Mouse (Mus musculus) gastrocnemius, adult 8-10 months (tissue): ENCODE measurements around the gene Parp3. TPM values are rescaled to one million over a fixed set of nuclear protein-coding genes. Genes with fewer than 3 reads are reported as not detected.

Source experiments
- DNase-seq, 2 experiments: peaks; one replicate each; pipeline ENCODE4 v3.0.0; 2022; ENCODE audit warnings: low spot score in 2 of 2
- total RNA-seq, 4 experiments: library from RNA; stranded (reverse); gene quantifications; 2 replicates each; pipeline ENCODE4 v1.2.4; 2022

The Parp3 gene
- total RNA-seq, 4 experiments from 2014 or later: 61.1 to 71.7 (median 70.1) TPM

DNA sequence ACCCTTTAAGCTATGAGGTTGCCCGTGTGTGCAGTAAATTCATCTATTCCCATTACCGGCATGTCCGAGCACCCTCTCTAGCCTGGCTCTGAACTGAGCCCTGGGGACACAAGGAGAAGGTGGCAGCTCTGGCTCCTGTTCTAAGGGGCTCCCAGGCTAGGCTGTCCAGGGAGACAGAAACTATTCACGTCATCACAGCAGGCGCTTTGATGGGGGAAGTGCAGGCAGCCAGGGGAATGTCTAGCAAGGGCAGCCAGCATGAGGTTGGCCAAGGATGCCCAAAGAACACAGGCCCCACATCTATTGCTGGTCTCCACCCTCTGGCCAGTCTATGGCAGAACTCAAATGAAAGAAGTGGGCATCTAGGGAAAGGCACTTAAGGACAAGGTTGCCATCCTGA, 18.8 kb downstream of the Parp3 start:
- DNase-seq: no peak

DNA sequence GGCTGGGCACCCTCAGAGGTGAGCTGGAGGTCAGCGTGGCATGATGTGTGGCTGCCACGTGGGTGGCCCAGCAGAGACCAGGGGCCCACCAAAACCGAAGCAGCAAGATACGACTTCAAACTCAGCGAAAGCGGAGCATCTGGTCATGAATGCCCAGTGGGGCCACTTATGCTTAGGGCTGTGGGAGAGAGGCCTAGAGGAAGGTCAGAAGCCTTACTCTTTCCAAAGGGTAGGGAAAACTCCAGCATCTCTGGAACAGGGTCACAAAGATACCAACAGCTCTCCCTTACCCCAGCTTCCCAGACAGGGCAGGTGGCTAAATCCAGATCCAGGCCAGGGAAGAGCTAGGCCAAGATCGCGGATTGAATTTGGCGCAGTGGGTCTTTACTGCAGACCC, 19.6 kb downstream of the Parp3 start:
- DNase-seq: no peak

DNA sequence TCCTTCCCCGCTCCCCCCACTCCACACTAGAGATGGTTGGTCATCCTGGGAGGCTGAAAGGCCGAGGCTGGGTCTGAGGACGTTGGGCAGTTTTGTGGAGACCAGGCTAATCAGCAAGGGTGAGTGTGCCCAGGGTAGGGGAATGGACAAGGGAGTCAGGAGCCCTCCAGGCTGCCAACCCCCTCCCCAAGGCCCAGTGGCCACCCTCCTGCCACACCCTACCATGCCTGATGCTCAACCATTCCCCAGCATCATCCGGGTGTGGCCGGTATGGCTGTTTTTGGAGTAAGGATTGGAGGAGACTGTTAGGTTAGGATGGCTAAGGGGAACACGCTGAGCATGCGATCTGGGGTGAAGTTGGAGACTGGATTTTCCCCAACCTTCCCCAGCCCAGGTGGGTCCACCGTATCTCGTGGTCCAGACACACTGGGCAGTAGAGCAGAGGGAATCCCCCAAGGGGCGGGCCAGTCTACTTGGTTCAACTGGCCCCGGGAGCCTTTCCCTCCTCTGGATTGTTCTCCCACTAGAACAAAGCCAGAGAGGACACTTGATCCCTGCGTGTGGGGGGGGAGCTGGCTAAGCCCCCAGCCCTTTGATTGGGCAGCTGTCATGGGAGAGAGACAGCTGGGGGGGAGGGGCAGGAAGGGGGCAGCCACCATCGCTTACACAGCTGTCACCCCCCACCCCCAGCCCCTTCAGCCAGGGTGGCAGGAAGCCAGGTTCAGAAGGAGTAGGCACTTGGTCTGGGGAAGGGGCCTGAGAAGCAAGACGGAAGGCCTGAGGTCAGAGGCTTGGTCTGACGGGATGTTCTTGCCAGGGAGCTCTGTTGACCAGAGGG, 20.2 kb downstream of the Parp3 start:
- no peak for DNase-seq

DNA sequence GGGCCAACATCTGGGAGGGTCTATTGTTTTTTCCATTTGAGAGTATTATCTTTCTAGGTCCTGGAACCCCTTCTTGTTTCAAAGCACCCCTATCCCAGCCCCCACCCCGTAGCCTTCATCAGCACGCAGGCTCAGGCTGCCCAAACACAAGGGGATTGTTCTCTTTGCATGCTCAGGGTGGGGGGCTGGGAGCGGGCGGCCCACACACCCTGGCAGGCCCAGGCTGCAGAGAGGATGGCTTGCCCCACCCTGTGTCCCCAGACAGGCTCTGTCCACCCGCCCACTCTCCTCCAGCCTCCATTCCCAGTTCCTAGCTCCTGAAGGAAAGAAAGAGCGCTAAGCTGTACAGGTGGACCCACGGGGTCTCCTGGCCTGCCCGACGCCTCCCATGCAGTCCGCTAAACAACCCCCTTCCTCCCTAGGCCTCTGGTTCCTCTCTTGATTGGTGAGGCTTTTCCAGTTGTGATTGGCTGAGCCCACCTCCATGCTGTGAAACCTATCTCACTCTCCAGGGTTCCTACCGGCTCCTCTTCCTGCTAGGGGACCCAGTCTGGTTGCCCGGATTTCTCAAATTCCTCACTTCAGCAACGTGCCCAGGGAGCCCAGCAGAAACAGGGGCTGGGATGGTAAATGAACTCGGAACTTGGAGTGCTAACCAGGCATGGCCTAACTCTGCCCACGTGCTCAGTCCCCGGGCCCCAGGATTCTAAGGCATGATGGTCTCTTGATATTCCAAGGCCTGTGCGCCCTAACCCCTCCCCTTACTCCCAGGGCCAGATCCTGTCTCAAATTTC, 21.7 kb downstream of the Parp3 start:
- DNase-seq: no peak

DNA sequence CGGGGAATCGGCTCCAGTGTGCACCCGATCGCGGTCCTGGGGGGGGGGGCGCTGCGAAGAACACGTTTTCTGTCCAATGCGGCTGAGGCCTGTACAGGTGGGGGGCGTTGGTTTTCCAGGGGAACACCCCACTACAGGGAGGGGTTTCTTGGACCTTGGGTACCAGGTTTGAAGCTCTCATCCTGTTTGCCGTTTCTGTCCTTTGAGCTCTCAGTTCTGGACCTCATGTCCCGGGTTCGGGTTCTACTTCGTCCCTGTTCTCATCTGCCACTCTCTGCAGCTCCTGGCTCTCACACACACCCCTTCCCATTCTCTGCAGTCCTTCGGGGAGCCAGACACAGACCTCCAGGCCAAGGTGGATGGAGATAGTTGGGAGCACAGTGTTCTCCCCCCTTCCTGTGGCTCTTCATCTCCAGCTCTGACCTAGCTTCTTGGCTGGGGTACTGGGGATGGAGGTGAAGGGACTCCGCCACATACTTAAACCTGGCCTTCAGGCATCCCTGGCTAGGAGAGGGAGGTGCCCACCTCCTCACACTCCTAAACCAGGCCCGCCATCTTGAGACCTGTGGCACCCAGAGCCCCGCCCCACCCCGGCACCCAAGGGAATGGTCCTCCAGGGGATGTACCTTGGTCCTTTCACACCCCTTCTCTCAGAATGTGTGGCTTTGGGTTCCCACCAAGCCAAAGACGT, 22.5 kb downstream of the Parp3 start:
- DNase-seq: no peak

DNA sequence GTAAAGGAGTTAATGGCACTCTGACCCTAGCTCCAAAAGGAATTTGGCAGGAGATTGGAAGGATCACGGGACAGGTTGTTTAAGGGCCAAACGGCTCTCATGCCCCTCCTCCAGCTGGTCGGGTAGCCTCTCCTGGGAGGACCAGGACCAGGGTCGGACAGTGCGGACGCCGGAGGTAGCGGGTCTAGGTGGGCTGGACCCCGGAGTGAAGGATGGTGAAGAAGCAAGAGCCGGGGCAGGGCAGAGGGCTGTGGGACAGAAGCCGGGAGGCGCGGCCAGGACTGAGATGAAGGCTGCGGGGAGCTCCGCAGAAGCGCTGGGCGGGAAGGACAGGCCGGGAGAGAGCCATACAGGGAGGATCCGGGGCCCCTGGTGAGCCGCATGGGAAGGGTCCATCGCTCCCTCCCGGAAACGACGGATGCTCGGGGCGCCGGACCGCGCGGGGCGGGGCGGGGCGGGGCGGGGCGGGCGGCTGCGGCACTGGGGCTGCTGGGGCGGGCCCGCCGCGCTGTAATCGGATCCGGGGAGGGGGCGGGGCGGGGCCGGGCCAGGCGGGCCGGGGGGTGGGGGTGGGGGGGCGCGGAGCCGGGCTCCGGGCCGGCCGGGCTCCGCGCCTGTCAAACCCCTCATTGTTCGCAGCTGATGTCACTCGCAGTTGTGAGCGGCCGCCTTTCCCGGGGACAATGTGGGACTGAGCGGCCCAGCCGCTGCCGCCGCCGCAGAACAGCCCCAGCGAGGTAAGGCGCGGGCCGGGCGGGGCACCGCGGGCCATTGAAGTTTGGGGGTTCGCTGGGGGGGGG, 23.3 kb downstream of the Parp3 start, which contains the start of gene Pcbp4:
Gene Pcbp4, plus strand, starts transcription at position 21 of the 800 bp plus-strand sequence.
- peak in 1 of 2 experiments; percentile 56 for DNase-seq

DNA sequence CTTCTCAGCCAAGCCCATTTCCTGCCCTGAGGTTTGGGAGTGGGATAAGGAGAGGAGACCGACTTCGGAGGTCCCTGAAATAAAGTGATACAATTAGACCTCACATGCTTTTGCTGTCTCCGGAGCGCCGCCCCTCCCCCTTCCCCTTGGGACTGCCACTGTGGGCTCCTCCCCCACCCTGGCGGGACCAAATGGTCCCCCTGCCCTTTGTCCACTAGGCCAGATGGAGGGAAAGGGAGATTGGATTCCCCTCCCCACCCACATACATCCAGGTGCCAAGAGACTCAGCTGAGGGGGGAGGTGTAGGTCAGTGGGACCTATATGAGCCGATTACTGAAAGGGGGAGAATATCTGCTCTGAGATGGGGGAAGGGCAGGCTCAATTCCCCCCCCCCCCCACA, 23.9 kb downstream of the Parp3 start:
- DNase-seq: no peak

DNA sequence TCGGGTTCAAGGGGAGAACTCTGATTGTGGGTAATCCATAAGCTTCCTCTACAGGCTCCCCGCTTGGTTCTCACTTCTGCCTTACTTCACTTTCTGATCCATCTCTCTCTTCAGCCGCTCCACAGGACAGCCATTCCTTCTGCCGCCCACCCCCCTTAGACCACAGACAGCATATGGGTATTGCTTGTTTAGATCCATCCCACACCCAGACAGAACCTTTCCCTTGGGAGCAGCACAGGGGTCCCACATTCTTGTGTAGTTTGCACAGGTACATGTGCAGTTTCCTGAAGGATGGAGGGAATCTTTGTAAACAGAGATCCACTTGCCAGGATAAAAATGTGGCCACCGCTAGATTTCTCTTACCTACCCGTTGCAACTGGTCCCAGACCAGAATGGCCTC, 24.4 kb downstream of the Parp3 start:
- DNase-seq: no peak

DNA sequence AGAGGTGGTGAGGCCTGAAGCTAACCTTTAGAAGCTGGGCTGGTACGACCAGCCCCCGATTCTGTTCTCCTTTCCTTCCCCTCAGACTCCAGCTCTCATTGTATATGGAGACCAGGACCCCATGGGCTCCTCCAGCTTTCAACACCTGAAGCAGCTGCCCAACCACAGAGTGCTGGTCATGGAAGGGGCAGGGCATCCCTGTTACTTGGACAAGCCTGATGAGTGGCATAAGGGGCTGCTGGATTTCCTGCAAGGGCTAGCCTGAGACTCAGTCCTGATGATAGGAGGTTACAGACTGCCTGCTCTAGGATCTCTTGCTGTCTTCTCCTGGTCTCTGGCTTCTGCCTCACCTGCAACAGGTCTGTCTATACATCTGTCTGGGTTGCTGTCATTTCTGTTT, 24.9 kb downstream of the Parp3 start:
- DNase-seq: no peak

DNA sequence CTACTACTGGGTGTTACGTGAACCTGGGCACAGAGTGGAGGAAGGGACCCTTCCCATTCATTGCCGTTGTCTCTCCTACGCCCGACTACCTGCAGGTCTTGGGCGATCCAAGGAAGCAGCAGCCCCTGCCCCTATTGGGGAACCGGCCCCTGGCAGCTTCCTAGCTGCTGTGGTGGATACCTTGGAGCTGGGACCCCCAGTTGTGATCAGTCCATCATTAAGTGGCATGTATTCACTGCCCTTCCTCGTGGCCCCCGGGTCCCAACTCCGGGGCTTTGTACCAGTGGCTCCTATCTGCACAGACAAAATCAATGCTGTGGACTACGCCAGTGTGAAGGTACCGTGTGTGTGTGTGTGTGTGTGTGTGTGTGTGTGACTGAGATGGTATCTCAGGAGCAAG, 25.5 kb downstream of the Parp3 start:
- DNase-seq: no peak

DNA sequence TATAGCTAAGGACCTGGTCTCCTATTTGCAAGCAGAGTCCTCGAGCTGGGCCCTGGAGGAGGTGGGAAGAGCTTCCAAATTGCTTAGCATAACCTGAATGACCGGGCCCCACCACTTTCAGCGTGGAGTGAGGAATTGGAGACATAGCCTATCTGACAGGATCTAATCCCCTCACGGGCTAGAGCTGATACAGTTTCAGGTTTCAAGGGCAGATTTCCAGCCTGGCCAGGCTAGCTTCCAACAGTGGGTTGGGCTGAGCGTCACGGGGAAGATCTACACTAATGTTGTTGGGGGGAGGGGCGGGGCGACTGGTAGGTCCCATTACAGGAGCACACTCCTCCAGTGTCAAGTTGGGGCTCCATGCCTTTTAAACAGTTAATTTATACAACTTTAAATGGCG, 26.1 kb downstream of the Parp3 start:
- peak in 1 of 2 experiments; percentile 66 for DNase-seq

DNA sequence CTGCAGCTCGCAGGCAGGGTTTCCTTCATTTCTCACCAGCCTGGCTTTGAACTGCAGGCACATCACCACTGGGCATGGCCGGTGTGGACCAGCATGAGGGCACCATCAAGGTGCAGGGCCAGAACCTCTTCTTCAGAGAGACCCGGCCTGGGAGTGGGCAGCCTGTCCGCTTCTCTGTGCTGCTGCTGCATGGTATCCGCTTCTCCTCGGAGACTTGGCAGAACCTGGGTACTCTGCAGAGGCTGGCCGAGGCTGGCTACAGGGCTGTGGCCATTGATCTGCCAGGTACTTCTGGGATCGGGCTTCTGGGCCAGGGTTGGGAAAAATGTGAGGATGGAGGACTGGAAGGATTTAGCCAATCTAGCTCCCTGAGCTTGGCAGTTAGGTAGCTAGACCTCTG, 26.8 kb downstream of the Parp3 start:
- no peak for DNase-seq

DNA sequence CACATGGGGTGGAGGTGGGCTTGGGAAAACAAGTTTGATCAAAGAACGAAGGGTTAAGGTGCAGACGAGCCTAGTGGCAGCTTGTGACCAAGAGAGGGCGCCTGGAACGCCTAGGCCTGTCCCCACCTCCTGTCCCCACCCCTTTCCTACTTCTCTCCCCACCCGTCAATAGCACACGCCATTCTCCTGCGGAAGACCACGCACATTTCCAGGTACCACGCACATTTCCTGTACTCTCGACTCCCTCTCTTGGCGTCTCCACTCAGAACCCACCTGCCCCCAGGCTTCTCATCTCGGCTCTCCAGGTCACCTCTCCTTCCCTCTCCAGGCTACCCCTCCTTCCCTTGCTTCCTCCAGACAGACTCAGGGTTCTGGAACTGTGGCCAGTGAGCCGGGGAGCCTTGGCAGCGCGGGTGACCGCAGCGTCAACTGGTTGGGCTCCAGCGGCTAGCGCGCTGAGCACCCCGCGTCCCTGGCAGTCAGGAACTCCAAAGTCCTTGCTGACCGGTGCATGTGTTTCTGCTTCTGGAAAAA, 28.2 kb downstream of the Parp3 start:
- DNase-seq: peak; percentile 85

DNA sequence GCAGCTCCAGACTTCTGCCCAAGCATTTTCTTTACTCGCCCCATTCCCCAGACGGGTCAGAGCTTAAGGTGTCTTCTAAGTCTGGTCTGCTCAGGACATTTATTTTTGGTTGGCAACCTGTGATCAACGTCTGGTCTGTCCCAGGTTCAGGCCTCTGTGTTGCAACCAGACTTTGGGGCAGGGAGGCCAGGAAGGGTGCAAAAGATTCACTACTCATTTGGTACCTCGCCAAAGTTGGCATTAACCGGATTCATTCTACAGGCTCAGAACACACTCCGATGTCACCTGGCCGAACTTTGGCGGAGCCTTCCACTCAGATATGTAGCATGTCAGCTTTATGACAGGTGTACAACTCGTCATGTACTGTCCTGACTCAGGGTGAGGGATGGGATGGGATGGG, 28.8 kb downstream of the Parp3 start:
- DNase-seq: no peak

DNA sequence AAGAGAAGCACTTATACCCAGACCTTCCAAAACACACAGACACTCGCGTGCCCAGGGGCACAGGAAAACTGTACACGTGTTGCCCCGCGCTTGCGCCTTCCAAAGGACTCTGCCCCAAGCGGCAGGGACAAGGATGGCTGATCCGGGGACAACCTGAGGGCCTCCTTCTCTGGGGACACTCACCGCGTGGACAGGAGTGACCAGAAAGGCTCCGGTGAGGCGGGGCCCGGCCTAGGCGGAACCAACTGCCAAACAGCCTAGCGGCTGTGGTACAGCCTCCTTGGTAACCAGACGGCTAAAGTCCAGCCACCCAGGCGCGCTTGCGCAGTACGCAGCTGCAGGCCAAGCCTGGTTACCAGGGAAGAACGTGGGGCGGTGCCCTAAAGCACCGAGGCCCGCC, 29.4 kb downstream of the Parp3 start, which contains the start of the genes Abhd14b and Abhd14a:
Gene Abhd14b, plus strand, starts transcription at position 112 of the 400 bp plus-strand sequence.
Gene Abhd14a, minus strand, starts transcription at position 331 of the 400 bp plus-strand sequence.
- DNase-seq: peak; percentile 92 to 97

DNA sequence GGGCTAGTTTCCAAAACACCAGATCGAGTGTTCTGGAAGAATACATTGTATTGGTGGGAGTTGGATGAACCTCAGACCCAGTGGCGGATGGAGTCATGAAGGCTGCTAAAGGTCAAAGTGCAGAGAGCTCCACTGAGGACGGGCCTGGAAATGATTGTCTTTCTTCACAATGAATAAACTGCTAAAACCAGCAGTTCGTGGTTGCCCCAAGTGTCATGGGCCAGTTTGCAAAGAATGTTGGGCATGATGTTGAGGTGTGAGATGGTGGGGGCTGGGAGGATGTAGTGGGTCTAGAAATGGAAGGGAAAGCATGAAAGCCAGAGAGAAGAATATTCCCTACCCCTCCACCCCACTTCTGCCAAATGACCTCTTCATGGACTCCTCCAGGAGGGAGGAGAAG, 31.9 kb downstream of the Parp3 start:
- no peak for DNase-seq

DNA sequence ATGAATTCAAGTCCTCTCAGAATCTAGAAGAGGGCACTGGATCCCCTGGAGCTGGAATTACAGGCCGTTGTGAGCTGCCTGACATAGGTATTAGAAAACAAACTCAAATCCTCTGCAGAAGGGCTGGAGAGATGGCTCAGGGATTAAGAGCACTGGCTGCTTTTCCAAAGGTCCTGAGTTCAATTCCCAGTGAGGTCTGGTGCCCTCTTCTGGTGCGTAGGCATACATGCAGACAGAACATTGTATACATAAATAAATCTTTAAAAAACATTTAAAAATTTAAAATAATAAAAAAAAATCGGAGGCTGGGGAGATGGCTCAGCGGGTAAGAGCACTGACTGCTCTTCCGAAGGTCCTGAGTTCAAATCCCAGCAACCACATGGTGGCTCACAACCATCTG, 34.1 kb downstream of the Parp3 start:
- no peak for DNase-seq

DNA sequence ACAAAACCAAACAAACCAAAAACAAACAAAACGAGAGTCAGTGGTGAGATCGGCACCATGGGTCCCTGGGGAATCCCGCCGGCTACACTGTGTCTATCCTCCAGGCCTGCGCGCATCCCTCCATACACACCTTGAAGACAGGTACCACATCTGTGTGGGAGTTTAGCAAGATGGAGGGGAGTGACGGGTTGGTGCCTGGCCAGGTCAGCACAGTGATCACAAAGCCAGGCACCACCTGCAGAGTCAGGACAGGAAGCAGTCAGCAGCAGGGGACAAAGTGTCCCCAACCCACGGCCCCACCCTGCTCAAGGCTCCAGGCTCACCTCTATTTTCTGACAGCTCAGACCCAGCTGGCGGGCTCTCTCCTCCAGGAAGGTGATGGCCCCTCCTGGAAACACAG, 40.2 kb downstream of the Parp3 start:
- no peak for DNase-seq

DNA sequence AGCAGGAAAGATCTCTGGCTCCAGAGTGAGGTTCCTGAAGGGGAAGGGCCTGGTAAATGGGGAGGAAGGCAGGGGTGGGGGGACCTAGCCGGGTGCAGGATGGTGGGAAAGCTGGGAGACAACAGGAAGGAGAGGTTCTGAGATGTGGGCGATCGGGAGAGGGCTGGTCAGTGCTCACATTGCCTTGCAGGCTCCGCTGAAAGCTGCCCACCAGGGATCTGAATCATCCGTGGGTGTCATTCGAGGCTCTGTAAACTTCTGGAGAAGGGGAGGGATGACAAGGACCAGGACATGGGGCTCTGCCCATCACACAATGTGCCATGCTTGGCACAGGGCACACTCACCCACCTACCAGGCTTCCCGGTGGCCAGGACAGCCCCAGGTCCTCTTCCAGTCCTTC, 43.4 kb downstream of the Parp3 start:
- no peak for DNase-seq

DNA sequence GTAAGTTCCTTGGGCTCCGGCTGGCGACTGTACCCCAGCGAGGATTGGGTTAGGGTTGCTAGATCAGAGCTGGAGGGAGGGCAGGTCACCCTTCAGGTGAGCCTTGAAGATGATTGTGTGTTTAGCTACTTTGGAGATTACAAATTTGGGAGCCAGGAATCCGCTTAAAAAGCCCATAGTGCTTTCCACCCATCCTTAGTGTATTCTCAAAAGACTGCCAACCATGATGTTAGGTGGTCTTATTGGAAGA, 46.8 kb downstream of the Parp3 start:
- DNase-seq: no peak
